Mouse (Mus musculus): ENCODE measurements at regions not wholly inside any gene's neighbourhood (a gene's known extent, or its start where the extent isn't known, plus 50 kb on each side); places are given as distances from the start of the nearest gene placed in this dataset.

GRCm38 (mm10) chr1:71844938-71845685 is 192.1 kb upstream of the Fn1 start:
- in situ Hi-C loops (cut with MboI, MseI), result no loop called here

GRCm38 (mm10) chr1:71837764-71838163 is 184.8 kb upstream of the Fn1 start:
- in situ Hi-C loops (cut with MboI, MseI), result no loop called here

GRCm38 (mm10) chr1:71837039-71837648 is 184.1 kb upstream of the Fn1 start:
- in situ Hi-C loops (cut with MboI, MseI), result no loop called here

- in situ Hi-C loops (cut with MboI, MseI), result no loop called here
Measured at GRCm38 (mm10) chr1:71830379-71830778, 177.4 kb upstream of the Fn1 start.

GRCm38 (mm10) chr1:71824410-71824809 is 171.4 kb upstream of the Fn1 start:
- in situ Hi-C loops (cut with MboI, MseI), result no loop called here

GRCm38 (mm10) chr1:71822123-71822522 is 169.1 kb upstream of the Fn1 start:
- in situ Hi-C loops (cut with MboI, MseI), result no loop called here

- in situ Hi-C loops (cut with MboI, MseI), result no loop called here
Measured at GRCm38 (mm10) chr1:71821099-71821498, 168.1 kb upstream of the Fn1 start.

- in situ Hi-C loops (cut with MboI, MseI), result no loop called here
Measured at GRCm38 (mm10) chr1:71816306-71816705, 163.3 kb upstream of the Fn1 start.

- in situ Hi-C loops (cut with MboI, MseI), result no loop called here
Measured at GRCm38 (mm10) chr1:71814141-71814540, 161.1 kb upstream of the Fn1 start.

- in situ Hi-C loops (cut with MboI, MseI), result no loop called here
Measured at GRCm38 (mm10) chr1:71812171-71812695, 159.2 kb upstream of the Fn1 start.

- in situ Hi-C loops (cut with MboI, MseI), result no loop called here
Measured at GRCm38 (mm10) chr1:71811196-71811788, 158.3 kb upstream of the Fn1 start.

- in situ Hi-C loops (cut with MboI, MseI), result no loop called here
Measured at GRCm38 (mm10) chr1:71808005-71808404, 155.0 kb upstream of the Fn1 start.

- in situ Hi-C loops (cut with MboI, MseI), result no loop called here
Measured at GRCm38 (mm10) chr1:71807586-71807985, 154.6 kb upstream of the Fn1 start.

- in situ Hi-C loops (cut with MboI, MseI), result no loop called here
Measured at GRCm38 (mm10) chr1:71801283-71802066, 148.5 kb upstream of the Fn1 start.

- in situ Hi-C loops (cut with MboI, MseI), result no loop called here
Measured at GRCm38 (mm10) chr1:71800581-71800980, 147.6 kb upstream of the Fn1 start.

- in situ Hi-C loops (cut with MboI, MseI), result no loop called here
Measured at GRCm38 (mm10) chr1:71798636-71799035, 145.6 kb upstream of the Fn1 start.

GRCm38 (mm10) chr1:71788408-71788807 is 135.4 kb upstream of the Fn1 start:
- in situ Hi-C loops (cut with MboI, MseI), result no loop called here

- in situ Hi-C loops (cut with MboI, MseI), result no loop called here
Measured at GRCm38 (mm10) chr1:71784880-71785279, 131.9 kb upstream of the Fn1 start.

GRCm38 (mm10) chr1:71778292-71778691 is 125.3 kb upstream of the Fn1 start:
- in situ Hi-C loops (cut with MboI, MseI), result no loop called here

- in situ Hi-C loops (cut with MboI, MseI), result no loop called here
Measured at GRCm38 (mm10) chr1:71775865-71776501, 123.0 kb upstream of the Fn1 start.

GRCm38 (mm10) chr1:71772526-71772925 is 119.5 kb upstream of the Fn1 start:
- in situ Hi-C loops (cut with MboI, MseI), result no loop called here

Measured in regulatory T cell (primary cell).